Mouse (Mus musculus) 416B (cell line): ENCODE data around the gene Raver2.
"Not testable (repeated sequence)": the region's sequence is repeated elsewhere in the genome, so short reads cannot be mapped to it uniquely, and the experiment has no call there.

ENCODE experiments used
- DNase-seq: peaks from one replicate; pipeline ENCODE4 v3.0.0; 2011; ENCODE audit warnings: low read depth

Gene Raver2

DNA sequence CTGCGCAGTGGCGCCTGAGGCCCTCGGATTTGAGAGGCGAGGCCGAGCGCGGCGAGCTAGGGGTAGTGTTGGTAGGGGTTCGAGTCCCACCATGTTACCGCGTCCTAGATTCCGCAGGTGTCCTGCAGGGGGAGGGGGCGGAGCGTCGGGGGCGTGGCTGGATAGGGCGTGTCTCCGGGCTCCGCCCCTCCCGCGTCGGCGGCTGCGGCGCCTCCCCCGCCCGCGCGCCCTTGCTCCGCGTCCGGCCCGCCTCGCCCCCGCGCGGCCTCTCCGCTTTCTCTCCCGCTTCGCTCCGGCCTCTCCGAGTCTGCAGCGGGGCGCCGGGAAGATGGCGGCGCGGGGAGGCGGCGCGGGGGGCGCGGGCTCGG lies at the start of gene Raver2:
Gene Raver2 (plus strand): TSS at position 198 of the 368 bp plus-strand sequence.
- DNase-seq, result no peak

DNA sequence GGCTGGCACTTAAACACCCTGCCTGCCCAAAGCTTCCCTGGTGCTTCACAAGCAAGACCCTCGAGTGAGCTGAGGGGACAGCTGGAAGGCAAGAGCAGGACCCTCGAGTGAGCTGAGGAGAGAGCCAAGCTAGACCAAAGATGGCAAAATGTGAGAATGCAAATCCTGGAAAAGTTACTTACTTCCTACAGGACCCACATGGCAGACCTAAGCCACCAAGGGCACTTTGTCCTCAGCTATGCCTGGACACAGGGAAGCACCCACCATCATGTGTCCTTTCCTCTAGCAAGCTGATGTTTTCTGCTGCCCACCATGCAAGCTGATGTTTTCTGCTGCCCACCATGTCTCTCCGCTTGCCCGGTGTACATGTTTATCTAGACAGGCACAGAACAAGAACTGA lies 48.2 kb upstream of the Raver2 start, which contains the start of gene Gm10577:
Gene Gm10577 (minus strand): TSS at position 101 of the 400 bp plus-strand sequence.
- DNase-seq, result no peak

DNA sequence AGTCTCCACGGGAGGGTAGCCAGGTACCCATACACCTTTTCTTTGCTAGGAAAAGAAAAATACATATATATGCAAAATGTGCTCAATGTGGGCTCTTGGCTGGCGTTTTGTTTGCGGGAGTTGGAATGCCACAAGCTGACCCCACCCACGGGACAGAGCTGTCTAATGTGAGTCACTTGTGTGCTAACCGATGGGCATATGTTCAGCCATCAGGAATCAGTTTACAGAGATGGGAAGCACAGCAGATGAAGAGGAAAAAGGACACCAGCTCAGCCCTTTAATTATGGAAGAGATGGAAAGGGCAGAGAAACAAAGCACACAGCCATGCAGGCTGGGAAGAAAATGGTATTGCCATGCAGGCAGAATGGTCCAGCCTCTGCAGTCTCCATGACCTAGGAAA lies 42.2 kb upstream of the Raver2 start:
- DNase-seq, result no peak

GRCm38 (mm10) chr4:101026995-101027394 lies 41.8 kb upstream of the Raver2 start:
- no peak for DNase-seq

- DNase-seq, result no peak
Measured at GRCm38 (mm10) chr4:101027852-101028411, 40.9 kb upstream of the Raver2 start.

- no peak for DNase-seq
Measured at GRCm38 (mm10) chr4:101033047-101033446, 35.7 kb upstream of the Raver2 start.

- no peak for DNase-seq
Measured at GRCm38 (mm10) chr4:101035131-101035530, 33.7 kb upstream of the Raver2 start.

GRCm38 (mm10) chr4:101037156-101037555 lies 31.6 kb upstream of the Raver2 start:
- no peak for DNase-seq

DNA sequence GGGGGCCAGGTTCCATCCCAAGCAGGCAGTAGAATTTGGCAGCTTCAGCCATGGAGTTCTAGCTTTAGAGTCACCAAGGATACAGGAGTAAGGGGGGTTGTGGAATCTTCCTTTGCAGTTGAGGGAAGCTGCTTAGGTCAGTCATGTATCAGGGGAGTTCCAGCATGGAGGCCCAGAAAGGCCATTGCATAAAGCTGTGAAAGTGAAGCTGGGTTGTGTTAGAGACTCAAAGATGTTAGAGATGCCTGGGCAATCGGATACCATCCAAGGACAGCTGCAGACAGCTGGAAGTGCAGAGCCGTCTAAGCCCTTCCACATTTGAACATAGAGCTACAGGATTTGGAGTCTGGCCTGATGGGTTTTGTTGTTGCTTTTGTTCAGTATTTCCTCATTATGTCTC lies 25.1 kb upstream of the Raver2 start:
- DNase-seq, result no peak

DNA sequence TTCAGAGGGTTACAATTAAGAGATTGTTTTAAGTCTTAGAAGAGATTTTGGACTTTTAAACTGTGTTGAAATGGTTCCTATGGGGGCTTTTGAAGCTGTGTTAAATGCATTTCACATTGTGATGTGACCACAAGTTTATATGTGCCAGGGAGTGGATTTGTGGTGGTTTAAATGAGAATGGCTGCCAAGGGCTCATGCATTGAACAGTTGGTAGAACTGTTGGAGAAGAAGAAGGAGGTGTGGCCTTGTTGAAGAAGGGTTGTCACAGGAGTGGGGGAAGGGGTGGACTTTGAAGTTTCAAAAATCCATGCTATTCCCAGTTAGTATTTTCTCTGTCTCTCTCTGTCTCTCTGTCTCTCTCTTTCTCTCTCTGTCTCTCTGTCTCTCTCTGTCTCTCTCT lies 24.6 kb upstream of the Raver2 start:
- no peak for DNase-seq

- DNase-seq, result no peak
Measured at GRCm38 (mm10) chr4:101046576-101046975, 22.2 kb upstream of the Raver2 start.

- no peak for DNase-seq
Measured at GRCm38 (mm10) chr4:101062146-101062545, 6.6 kb upstream of the Raver2 start.

- no peak for DNase-seq
Measured at GRCm38 (mm10) chr4:101066401-101066800, 2.4 kb upstream of the Raver2 start.

- no peak for DNase-seq
Measured at GRCm38 (mm10) chr4:101069154-101069971, 580 bp downstream of the Raver2 start.

DNA sequence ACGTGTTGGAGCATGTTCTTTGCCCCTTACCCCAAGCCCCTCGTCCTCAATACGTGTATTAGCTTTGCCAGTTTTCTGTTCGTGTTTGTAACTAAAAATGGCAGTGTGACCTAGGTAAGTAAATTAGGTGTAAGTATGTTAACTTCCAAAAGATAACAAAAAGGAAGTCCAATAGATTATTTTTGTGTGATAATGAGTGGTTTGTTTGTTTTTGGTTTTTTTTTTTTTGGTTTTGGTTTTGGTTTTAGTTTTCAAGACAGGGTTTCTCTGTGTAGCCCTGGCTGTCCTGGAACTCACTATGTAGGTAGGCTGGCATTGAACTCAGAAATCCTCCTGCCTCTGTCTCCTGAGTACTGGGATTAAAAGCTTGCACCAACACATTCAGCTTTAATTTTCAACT lies 2.8 kb downstream of the Raver2 start:
- DNase-seq, result no peak

DNA sequence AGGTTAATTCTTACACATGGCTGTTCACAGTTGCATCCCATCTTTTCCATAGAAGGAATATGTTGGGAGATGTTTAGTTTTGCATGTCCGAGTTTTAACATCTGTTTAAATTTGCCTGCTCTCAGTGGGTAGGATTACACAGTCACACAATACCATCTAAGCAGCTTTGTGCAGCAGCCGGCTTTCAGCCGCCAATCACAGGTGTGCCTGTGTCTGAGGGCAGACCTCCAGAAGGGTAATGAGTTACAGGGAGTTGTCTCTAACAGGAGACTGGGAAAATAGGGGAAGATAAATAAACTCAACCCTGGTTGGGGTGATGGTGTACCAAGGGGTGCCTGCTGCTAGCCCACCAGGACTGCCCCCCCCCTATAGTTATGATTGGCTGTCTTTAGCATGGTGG lies 7.6 kb downstream of the Raver2 start:
- no peak for DNase-seq

DNA sequence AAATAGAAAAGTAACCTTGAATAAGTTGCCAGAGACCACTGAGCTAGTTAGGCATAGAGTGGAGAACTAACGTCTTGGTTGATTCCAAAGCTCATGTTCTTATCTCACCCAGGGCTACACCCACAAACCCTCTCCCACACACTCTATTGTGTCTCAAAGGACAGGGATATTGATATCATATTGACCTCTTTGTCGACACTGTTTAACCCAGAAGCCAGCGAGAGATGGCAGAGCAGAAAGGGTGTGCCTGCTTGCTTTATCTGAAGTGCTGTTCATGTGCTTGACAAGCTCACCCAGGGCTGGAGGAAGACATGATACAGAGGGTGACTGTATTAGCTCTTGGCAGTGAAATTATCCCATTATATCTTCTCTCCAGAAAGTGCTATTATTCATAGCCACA lies 11.2 kb downstream of the Raver2 start:
- DNase-seq, result no peak

GRCm38 (mm10) chr4:101082176-101082888 lies 13.5 kb downstream of the Raver2 start:
- DNase-seq, result no peak

GRCm38 (mm10) chr4:101084863-101085262 lies 16.1 kb downstream of the Raver2 start:
- DNase-seq, result no peak

DNA sequence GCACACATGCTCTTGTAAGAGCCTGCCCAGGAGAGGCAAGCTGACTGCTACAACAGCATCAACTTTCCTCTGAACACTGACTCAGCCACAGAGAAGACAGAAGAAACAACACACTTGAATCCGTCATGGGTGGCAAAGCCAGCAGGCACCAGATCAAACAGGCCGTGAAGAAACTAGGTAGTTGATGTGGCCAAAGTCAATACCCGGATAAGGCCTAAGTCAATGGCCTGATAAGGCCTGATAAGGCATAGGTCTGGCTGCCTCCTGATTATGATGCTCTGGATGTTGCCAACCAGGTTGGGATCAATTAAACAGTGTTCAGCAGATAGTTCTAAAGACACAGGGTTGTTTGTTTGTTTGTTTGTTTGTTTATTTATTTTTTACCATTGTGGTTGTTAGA lies 17.3 kb downstream of the Raver2 start:
- DNase-seq, result no peak

- no peak for DNase-seq
Measured at GRCm38 (mm10) chr4:101087721-101088120, 18.9 kb downstream of the Raver2 start.

DNA sequence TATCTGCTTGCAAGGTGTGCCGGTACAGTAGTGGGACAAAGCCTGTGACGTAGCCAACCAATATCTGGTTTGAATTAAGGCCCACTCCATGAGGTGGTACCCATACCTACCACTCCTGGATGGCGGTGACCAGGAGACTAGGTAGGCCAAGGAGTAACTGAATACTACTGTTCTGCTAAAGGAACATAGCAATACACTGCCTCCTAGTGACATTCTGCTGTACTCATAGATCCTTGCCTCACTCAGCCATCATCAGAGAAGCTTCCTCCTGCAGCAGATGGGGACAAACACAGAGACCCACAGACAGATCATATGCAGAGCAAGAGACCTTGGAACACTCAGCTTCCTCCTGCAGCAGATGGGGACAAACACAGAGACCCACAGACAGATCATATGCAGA lies 21.8 kb downstream of the Raver2 start:
- DNase-seq, result not testable (repeated sequence)

GRCm38 (mm10) chr4:101093292-101093691 lies 24.5 kb downstream of the Raver2 start:
- DNase-seq, result no peak
